Mouse (Mus musculus) embryo, embryonic 10 days (tissue): Measurements from ENCODE around the gene Gria3.

ENCODE experiments used
- DNase-seq: peaks from one replicate; pipeline ENCODE4 v3.0.0-alpha.2; 2015; ENCODE audit warnings: low spot score

Gene Gria3

GRCm38 (mm10) chrX:41573079-41573478 lies 172.4 kb downstream of the Gria3 start:
- no peak for DNase-seq

GRCm38 (mm10) chrX:41578797-41579196 lies 178.1 kb downstream of the Gria3 start:
- DNase-seq: no peak

GRCm38 (mm10) chrX:41587692-41588091 lies 187.0 kb downstream of the Gria3 start:
- DNase-seq: no peak

- no peak for DNase-seq
Measured at GRCm38 (mm10) chrX:41607181-41607580, 206.5 kb downstream of the Gria3 start.

GRCm38 (mm10) chrX:41614920-41615319 lies 214.3 kb downstream of the Gria3 start:
- DNase-seq: peak; percentile 40

GRCm38 (mm10) chrX:41616928-41617327 lies 216.3 kb downstream of the Gria3 start:
- DNase-seq: no peak

GRCm38 (mm10) chrX:41618396-41618795 lies 217.7 kb downstream of the Gria3 start:
- no peak for DNase-seq

GRCm38 (mm10) chrX:41633576-41633975 lies 232.9 kb downstream of the Gria3 start:
- DNase-seq: no peak

GRCm38 (mm10) chrX:41644954-41645353 lies 244.3 kb downstream of the Gria3 start:
- DNase-seq: no peak

GRCm38 (mm10) chrX:41657791-41658190 lies 257.1 kb downstream of the Gria3 start:
- no peak for DNase-seq

GRCm38 (mm10) chrX:41688869-41689268 lies 288.2 kb downstream of the Gria3 start:
- no peak for DNase-seq

GRCm38 (mm10) chrX:41692076-41692475 lies 291.4 kb downstream of the Gria3 start:
- DNase-seq: peak; percentile 6
